In the genomic region with DNA sequence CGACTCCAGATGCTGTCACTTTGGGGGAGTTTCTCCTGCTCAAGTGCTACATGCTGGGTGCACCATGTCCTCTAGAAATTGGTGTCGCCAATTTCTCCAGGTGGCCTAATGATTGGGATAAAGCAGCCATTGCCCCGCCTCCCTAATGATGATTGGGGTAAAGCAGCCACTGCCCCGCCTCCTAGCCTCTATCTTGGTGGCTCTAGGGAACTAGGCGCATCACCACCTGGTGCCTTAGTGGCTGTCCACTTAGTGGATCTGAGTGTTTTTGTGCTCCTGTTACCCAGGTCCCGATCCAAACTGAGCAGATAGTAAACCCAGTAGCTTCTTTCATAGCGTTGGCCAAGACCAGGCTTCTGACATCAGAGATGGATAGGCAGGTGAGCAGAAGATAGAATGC, we compare ENCODE assay signal across 9 mouse cellular contexts. TPM values are rescaled to one million over a fixed set of nuclear protein-coding genes. Genes with fewer than 3 reads are reported as not detected.
DNase-seq lines count a peak whose midpoint lies in the region; ATAC-seq lines count a peak whose summit lies in the region.
"Had no signal": no experiment of that assay in that cellular context is flagged by ENCODE, and none has a peak within 500 bp of the region (broad histone marks: within the 10 kb centered on the region; RNA-seq: fewer than 3 reads in every experiment).

No protein-coding gene starts in this region.

- peaks cover 59% of the 10 kb centered on the region for H3K27me3 ChIP-seq in heart, embryonic 10.5 days (ENCODE audit: insufficient read depth, poor library complexity, severe bottlenecking)
- peaks cover 29% of the 10 kb centered on the region for H3K27me3 ChIP-seq in hindbrain, embryonic 13.5 days
- no peaks in the 10 kb centered on the region for H3K27me3 ChIP-seq in midbrain, embryonic 15.5 days (replicated peaks)

- 3% methylated on average over 7 of the region's 7 CpGs for WGBS in heart, embryonic 10.5 days
- 4% methylated on average over 7 of the region's 7 CpGs for WGBS in hindbrain, embryonic 13.5 days
- 2% methylated on average over 7 of the region's 7 CpGs for WGBS in midbrain, embryonic 15.5 days

- H3K4me1 ChIP-seq in heart, embryonic 10.5 days = peaks cover 13% of the 10 kb centered on the region; the same call in 1 of the 2 replicates
- H3K4me1 ChIP-seq in hindbrain, embryonic 13.5 days (replicated peaks) = peaks cover 27% of the 10 kb centered on the region
- peaks cover 18% of the 10 kb centered on the region; the same call in 1 of the 2 replicates for H3K4me1 ChIP-seq in midbrain, embryonic 15.5 days

- H3K9ac ChIP-seq in hindbrain, embryonic 13.5 days = peak overlapping the region; percentile 73
- H3K9ac ChIP-seq in midbrain, embryonic 15.5 days = peak overlapping the region; percentile 53

- H3K36me3 ChIP-seq in heart, embryonic 10.5 days = no peaks in the 10 kb centered on the region
- no peaks in the 10 kb centered on the region for H3K36me3 ChIP-seq in hindbrain, embryonic 13.5 days
- no peaks in the 10 kb centered on the region for H3K36me3 ChIP-seq in midbrain, embryonic 15.5 days (replicated peaks)

- ATAC-seq in hindbrain, embryonic 13.5 days (ENCODE audit: low FRiP score) = peak; percentile 21; the same call in 1 of the 2 replicates
- ATAC-seq in midbrain, embryonic 15.5 days (replicated peaks) = peak; percentile 68
- ATAC-seq in erythroid progenitor cell, adult 5-6 weeks (replicated peaks; ENCODE audit: low FRiP score, poor library complexity, severe bottlenecking) = no peak

- H3K27ac ChIP-seq in heart, embryonic 10.5 days = no peak overlapping the region
- H3K27ac ChIP-seq in hindbrain, embryonic 13.5 days = peak overlapping the region; percentile 73
- peak overlapping the region; percentile 70 for H3K27ac ChIP-seq in midbrain, embryonic 15.5 days

- no peaks in the 10 kb centered on the region for H3K9me3 ChIP-seq in heart, embryonic 10.5 days
- H3K9me3 ChIP-seq in hindbrain, embryonic 13.5 days = no peaks in the 10 kb centered on the region
- no peaks in the 10 kb centered on the region for H3K9me3 ChIP-seq in midbrain, embryonic 15.5 days

- H3K4me3 ChIP-seq in heart, embryonic 10.5 days = peak overlapping the region; percentile 51
- H3K4me3 ChIP-seq in hindbrain, embryonic 13.5 days = peak overlapping the region; percentile 51
- peak overlapping the region; percentile 51 for H3K4me3 ChIP-seq in midbrain, embryonic 15.5 days
- H3K4me3 ChIP-seq: megakaryocyte, embryonic 14.5 days had no signal

- DNase-seq in heart, embryonic 10.5 days (ENCODE audit: low spot score) = no peak
- DNase-seq in heart, adult 11 months = no peak
- peak; percentile 25 for DNase-seq in ZHBTc4 (ENCODE audit: low read depth, low spot score)
- no peak for DNase-seq in kidney, adult 11 months
- no peak for DNase-seq in lung, postnatal 25 days (ENCODE audit: low spot score)

- H3K4me2 ChIP-seq in hindbrain, embryonic 13.5 days = peak overlapping the region; percentile 89
- peak overlapping the region; percentile 94 for H3K4me2 ChIP-seq in midbrain, embryonic 15.5 days

RNA-seq across cellular contexts. Expression of a gene that starts 2.0 kb away (rescaled TPM):
- 0.06 and 0.78 TPM in 2 replicates for polyA plus RNA-seq in heart, embryonic 10.5 days (2016; fragmentation: Nextera tagmentation; extraction: Ambion mirVana)
- 8.2 and 8.9 TPM in 2 replicates for polyA plus RNA-seq in hindbrain, embryonic 13.5 days (2015; fragmentation: Nextera tagmentation; extraction: Ambion mirVana)
- polyA plus RNA-seq in midbrain, embryonic 15.5 days (2015; fragmentation: Nextera tagmentation; extraction: Ambion mirVana) = 11.8 and 13.3 TPM in 2 replicates
- total RNA-seq in erythroid progenitor cell, adult 5-6 weeks (2015; ENCODE audit: low replicate concordance) = not detected in 2 replicates
- total RNA-seq in erythroid progenitor cell, adult 5-6 weeks (2017; ENCODE audit: low replicate concordance) = 0.15 TPM in 1 of 2 replicates, not detected in the other
